Comparison of ENCODE assay signal across 10 mouse cellular contexts in the genomic region with DNA sequence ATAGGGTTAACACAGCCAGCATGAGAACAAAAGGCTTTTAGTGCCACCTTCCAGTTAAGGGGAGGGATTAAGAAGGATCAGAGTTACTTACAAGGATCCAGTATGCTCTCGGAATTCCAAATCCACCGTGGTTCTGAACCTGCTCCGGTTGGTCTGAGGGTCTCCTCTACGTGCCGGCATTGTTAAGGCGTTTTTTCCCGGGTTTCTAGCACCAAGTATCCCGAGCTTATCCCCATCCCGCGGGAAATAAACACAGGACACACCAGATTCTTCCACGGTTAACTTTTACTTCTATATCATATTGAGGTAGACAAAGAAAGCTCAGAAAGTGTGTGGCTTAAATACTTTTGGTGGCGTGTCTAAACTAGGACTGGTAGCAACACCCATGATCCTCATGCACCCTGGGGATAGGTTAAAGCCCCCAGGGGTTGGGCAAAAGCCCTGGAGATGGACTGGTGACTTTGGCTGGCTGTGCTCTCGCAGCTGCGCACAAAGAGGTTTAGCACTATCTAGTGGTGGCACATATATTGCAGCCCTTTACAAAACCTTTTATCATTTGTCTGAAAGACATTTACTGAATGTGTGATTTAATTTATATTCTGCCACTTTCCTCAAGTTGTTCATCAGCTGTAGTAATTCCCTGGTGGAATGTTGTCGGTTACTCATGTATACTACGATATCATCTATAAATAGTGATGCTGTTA. TPM values are rescaled to one million over a fixed set of nuclear protein-coding genes. Genes with fewer than 3 reads are reported as not detected.
DNase-seq lines count a peak whose midpoint lies in the region; ATAC-seq and TF ChIP-seq lines count a peak whose summit lies in the region.
"Not testable (repeated sequence)": the region's sequence is repeated elsewhere in the genome, so short reads cannot be mapped to it uniquely, and the experiment has no call there.
"Had no signal": no experiment of that assay in that cellular context is flagged by ENCODE, and none has a peak within 500 bp of the region (broad histone marks: within the 10 kb centered on the region; RNA-seq: fewer than 3 reads in every experiment).

No protein-coding gene starts in this region.

- H3K27me3 ChIP-seq in ES-Bruce4 (ENCODE audit: control insufficient read depth, insufficient read depth, low read length, poor library complexity, severe bottlenecking); forebrain, embryonic 14.5 days (replicated peaks; ENCODE audit: control insufficient read depth, insufficient read depth, low read length); hindbrain, embryonic 10.5 days (ENCODE audit: insufficient read depth, poor library complexity, severe bottlenecking); kidney, embryonic 14.5 days (ENCODE audit: control insufficient read depth, insufficient read depth, low read length); liver, embryonic 12.5 days (replicated peaks); midbrain, embryonic 13.5 days: not testable (repeated sequence)

- TF ChIP-seq CTCF in ES-Bruce4 (IDR thresholded peaks at IDR 0.05; ENCODE audit: low read depth, low read length) = not testable (repeated sequence)

- TF ChIP-seq POLR2A in ES-Bruce4 (IDR thresholded peaks at IDR 0.05; ENCODE audit: insufficient read depth, low read length) = not testable (repeated sequence)

- DNase-seq in embryo, embryonic 11 days = peak; percentile 37
- peak; percentile 70 for DNase-seq in forebrain, embryonic 14.5 days (ENCODE audit: low spot score)
- DNase-seq in hindbrain, embryonic 10.5 days (ENCODE audit: low spot score) = peak; percentile 34
- DNase-seq in retina, embryonic 14.5 days (ENCODE audit: low spot score) = peak; percentile 67

- not testable (repeated sequence) for H3K9ac ChIP-seq in ES-Bruce4 (ENCODE audit: low read depth, poor library complexity, severe bottlenecking); forebrain, embryonic 14.5 days (ENCODE audit: low read length); liver, embryonic 12.5 days; midbrain, embryonic 13.5 days (replicated peaks)
- peak overlapping the region; percentile 18; the same call in 1 of the 2 replicates for H3K9ac ChIP-seq in kidney, embryonic 14.5 days (ENCODE audit: low read depth, low read length)

- 4% methylated on average over 16 of the region's 16 CpGs for WGBS in forebrain, embryonic 14.5 days
- WGBS in hindbrain, embryonic 10.5 days = 5% methylated on average over 16 of the region's 16 CpGs
- WGBS in kidney, embryonic 14.5 days = 6% methylated on average over 16 of the region's 16 CpGs
- WGBS in liver, embryonic 12.5 days (ENCODE audit: insufficient replicate concordance) = 6% methylated on average over 16 of the region's 16 CpGs
- WGBS in midbrain, embryonic 13.5 days = 6% methylated on average over 16 of the region's 16 CpGs

- not testable (repeated sequence) for TF ChIP-seq EP300 in ES-Bruce4 (IDR thresholded peaks at IDR 0.05; ENCODE audit: insufficient read depth, low read depth, low read length)

- peak overlapping the region; percentile 57 for H3K4me3 ChIP-seq in ES-Bruce4 (ENCODE audit: low read depth, low read length)
- H3K4me3 ChIP-seq in forebrain, embryonic 14.5 days (ENCODE audit: low read depth, low read length) = peak overlapping the region; percentile 25
- H3K4me3 ChIP-seq in hindbrain, embryonic 10.5 days = peak overlapping the region; percentile 47
- peak overlapping the region; percentile 29 for H3K4me3 ChIP-seq in kidney, embryonic 14.5 days (ENCODE audit: low read length)
- not testable (repeated sequence) for H3K4me3 ChIP-seq in liver, embryonic 12.5 days
- peak overlapping the region; percentile 41 for H3K4me3 ChIP-seq in midbrain, embryonic 13.5 days (replicated peaks)

- H3K4me1 ChIP-seq in ES-Bruce4 (ENCODE audit: control insufficient read depth, insufficient read depth, low read length); forebrain, embryonic 14.5 days (ENCODE audit: control insufficient read depth, insufficient read depth, low read length); hindbrain, embryonic 10.5 days (replicated peaks); kidney, embryonic 14.5 days (ENCODE audit: control insufficient read depth, insufficient read depth, low read length); liver, embryonic 12.5 days; midbrain, embryonic 13.5 days (replicated peaks): not testable (repeated sequence)

- H3K4me2 ChIP-seq in forebrain, embryonic 14.5 days (ENCODE audit: low read length) = peak overlapping the region; percentile 34; the same call in 1 of the 2 replicates
- H3K4me2 ChIP-seq in kidney, embryonic 14.5 days (replicated peaks; ENCODE audit: low read depth, low read length) = peak overlapping the region; percentile 17
- H3K4me2 ChIP-seq in liver, embryonic 12.5 days = peak overlapping the region; percentile 24
- H3K4me2 ChIP-seq in midbrain, embryonic 13.5 days (replicated peaks) = peak overlapping the region; percentile 43

- peak; percentile 84 for ATAC-seq in forebrain, embryonic 14.5 days
- ATAC-seq in kidney, embryonic 14.5 days (ENCODE audit: low FRiP score, low TSS enrichment); liver, embryonic 12.5 days: not testable (repeated sequence)
- peak; percentile 78 for ATAC-seq in midbrain, embryonic 13.5 days

- H3K9me3 ChIP-seq in ES-Bruce4 (replicated peaks; ENCODE audit: control insufficient read depth, insufficient read depth, low read length, poor library complexity, severe bottlenecking); forebrain, embryonic 14.5 days (replicated peaks; ENCODE audit: control insufficient read depth, low read length); hindbrain, embryonic 10.5 days; kidney, embryonic 14.5 days (ENCODE audit: control insufficient read depth, low read length); liver, embryonic 12.5 days (replicated peaks); midbrain, embryonic 13.5 days: not testable (repeated sequence)

- not testable (repeated sequence) for H3K27ac ChIP-seq in ES-Bruce4 (ENCODE audit: insufficient read depth, low read length); forebrain, embryonic 14.5 days (ENCODE audit: low read depth, low read length); kidney, embryonic 14.5 days (ENCODE audit: low read depth, low read length); liver, embryonic 12.5 days; midbrain, embryonic 13.5 days
- H3K27ac ChIP-seq in hindbrain, embryonic 10.5 days = peak overlapping the region; percentile 76

- H3K36me3 ChIP-seq in ES-Bruce4 (ENCODE audit: control insufficient read depth, insufficient read depth, low read length, poor library complexity, severe bottlenecking); forebrain, embryonic 14.5 days (ENCODE audit: control insufficient read depth, insufficient read depth, low read length); hindbrain, embryonic 10.5 days; kidney, embryonic 14.5 days (ENCODE audit: control insufficient read depth, insufficient read depth, low read length); liver, embryonic 12.5 days; midbrain, embryonic 13.5 days: not testable (repeated sequence)

RNA-seq across cellular contexts. Expression of a gene that starts 34.1 kb away (rescaled TPM):
- polyA plus RNA-seq in ES-Bruce4 (2011; ENCODE audit: insufficient read depth, insufficient read length, low read depth, missing spikeins) = not detected in 2 replicates
- polyA plus RNA-seq in forebrain, embryonic 14.5 days (2014; fragmentation: Nextera tagmentation; extraction: Ambion mirVana) = not detected in 2 replicates
- polyA plus RNA-seq in hindbrain, embryonic 10.5 days (2016; fragmentation: Nextera tagmentation; extraction: Ambion mirVana) = not detected in 2 replicates
- not detected in 2 replicates for polyA plus RNA-seq in kidney, embryonic 14.5 days (2014; fragmentation: Nextera tagmentation; extraction: Ambion mirVana)
- polyA plus RNA-seq in liver, embryonic 12.5 days (2016; fragmentation: Nextera tagmentation; extraction: Ambion mirVana) = not detected in 2 replicates
- not detected in 2 replicates for polyA plus RNA-seq in midbrain, embryonic 13.5 days (2015; fragmentation: Nextera tagmentation; extraction: Ambion mirVana)
- polyA plus RNA-seq: frontal cortex, adult 2 months; liver, embryonic 16.5 days had no signal
